Mouse (Mus musculus) kidney, postnatal 0 days (tissue): ENCODE measurements at regions not wholly inside any gene's neighbourhood (a gene's known extent, or its start where the extent isn't known, plus 50 kb on each side); places are given as distances from the start of the nearest gene placed in this dataset.

Experiments used
- ATAC-seq: fragments of 200-750 bp; cut with Nextera tagmentation; replicated peaks from 2 replicates; pipeline ENCODE4 v1.8.0; 2017; ENCODE audit warnings: low read depth, moderate number of reproducible peaks, moderate TSS enrichment, moderate library complexity; ENCODE audit not compliant: low FRiP score
- DNase-seq: peaks from one replicate; pipeline ENCODE4 v3.0.0-alpha.2; 2016; ENCODE audit warnings: low spot score
- H3K27ac ChIP-seq: fragments of 300-500 bp; sonication (generic); 2 replicates; pipeline ENCODE4 v1.5.1; 2014; ENCODE audit warnings: mild to moderate bottlenecking
- H3K27me3 ChIP-seq: fragments of 300-500 bp; sonication (generic); 2 replicates; pipeline ENCODE4 v1.6.1; 2014; ENCODE audit warnings: low read length, mixed read lengths; ENCODE audit not compliant: insufficient read depth
- H3K36me3 ChIP-seq: fragments of 300-500 bp; sonication (generic); 2 replicates; pipeline ENCODE4 v1.6.1; 2014; ENCODE audit warnings: low read length, mixed read lengths; ENCODE audit not compliant: insufficient read depth
- H3K4me1 ChIP-seq: fragments of 300-500 bp; sonication (generic); replicated peaks from 2 replicates; pipeline ENCODE4 v1.6.1; 2014; ENCODE audit warnings: antibody characterized with exemption, low read length, mixed read lengths; ENCODE audit not compliant: insufficient read depth
- H3K4me2 ChIP-seq: fragments of 300-500 bp; sonication (generic); 2 replicates; pipeline ENCODE4 v1.6.1; 2014; ENCODE audit warnings: mild to moderate bottlenecking, low read length, moderate library complexity, mixed read lengths
- H3K4me3 ChIP-seq: fragments of 300-500 bp; sonication (generic); replicated peaks from 2 replicates; pipeline ENCODE4 v1.5.1; 2014; ENCODE audit warnings: low read depth, low read length
- H3K9ac ChIP-seq: fragments of 300-500 bp; sonication (generic); 2 replicates; pipeline ENCODE4 v1.6.1; 2014; ENCODE audit warnings: low read depth, low read length
- H3K9me3 ChIP-seq: fragments of 300-500 bp; sonication (generic); replicated peaks from 2 replicates; pipeline ENCODE4 v1.6.1; 2016; ENCODE audit warnings: low read length, inconsistent platforms, mixed read lengths
- CTCF ChIP-seq: IDR thresholded peaks from 2 replicates; pipeline ENCODE4 v1.5.1; 2016; ENCODE audit warnings: antibody characterized with exemption, low read depth, mild to moderate bottlenecking, moderate library complexity
- WGBS: fragments of 180-500 bp; shearing (Covaris S2); extraction: QIAGEN DNeasy Blood & Tissue Kit; methylation state at CpG from one replicate; pipeline ENCODE4 v1.1.7; 2014; 5-methylcytosine and 5-hydroxymethylcytosine counted together

DNA sequence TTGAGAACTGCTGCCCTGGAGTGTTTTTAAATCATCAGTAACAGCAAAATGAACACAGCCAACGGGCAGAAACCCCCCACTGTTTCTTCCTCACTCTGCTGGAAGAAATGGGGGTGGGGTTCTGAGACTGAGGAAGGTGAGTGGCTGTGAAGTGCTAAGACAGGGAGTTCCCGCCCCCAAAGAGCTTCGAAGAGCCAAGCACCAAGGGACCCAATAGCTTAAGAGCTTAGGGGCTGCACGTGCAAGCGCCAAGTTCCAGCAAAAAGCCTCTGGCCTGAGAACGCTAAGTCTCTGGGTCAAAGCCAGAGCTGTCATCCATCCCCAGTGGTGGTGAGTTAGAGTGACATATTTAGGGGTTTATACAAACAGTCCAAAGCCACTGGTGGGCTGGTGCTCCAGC lies 55.1 kb upstream of the Pcbd1 start:
- no peak overlapping the region for H3K4me3 ChIP-seq
- TF ChIP-seq CTCF = no peak
- no peaks in the 10 kb centered on the region for H3K9me3 ChIP-seq
- no peaks in the 10 kb centered on the region for H3K27me3 ChIP-seq
- 37% methylated on average over 6 of the region's 6 CpGs for WGBS
- H3K4me2 ChIP-seq = no peak overlapping the region
- no peaks in the 10 kb centered on the region for H3K36me3 ChIP-seq
- no peak overlapping the region for H3K27ac ChIP-seq
- H3K4me1 ChIP-seq = no peaks in the 10 kb centered on the region
- DNase-seq (peak; percentile 12), ATAC-seq (no peak)
- H3K9ac ChIP-seq = no peak overlapping the region

- no peaks in the 10 kb centered on the region for H3K9me3 ChIP-seq
- no peak overlapping the region for H3K4me3 ChIP-seq
- H3K4me1 ChIP-seq = no peaks in the 10 kb centered on the region
- no peaks in the 10 kb centered on the region for H3K27me3 ChIP-seq
- H3K27ac ChIP-seq = no peak overlapping the region
- ATAC-seq = no peak
- H3K4me2 ChIP-seq = no peak overlapping the region
- H3K9ac ChIP-seq = no peak overlapping the region
- TF ChIP-seq CTCF = no peak
- 75% methylated on average over 5 of the region's 5 CpGs for WGBS
- H3K36me3 ChIP-seq = no peaks in the 10 kb centered on the region
- no peak for DNase-seq
Measured at GRCm38 (mm10) chr10:61028598-61028997, 60.5 kb upstream of the Pcbd1 start.

- ATAC-seq (no peak), DNase-seq (no peak)
- Histone ChIP-seq H3K4me2 (no peak overlapping the region), H3K27ac (no peak overlapping the region), H3K9me3 (no peaks in the 10 kb centered on the region), H3K27me3 (no peaks in the 10 kb centered on the region), H3K36me3 (no peaks in the 10 kb centered on the region), H3K4me3 (no peak overlapping the region), H3K4me1 (no peaks in the 10 kb centered on the region), H3K9ac (no peak overlapping the region)
- WGBS = 79% methylated on average over 6 of the region's 6 CpGs
- TF ChIP-seq CTCF = no peak
Measured at GRCm38 (mm10) chr10:61027215-61027614, 61.9 kb upstream of the Pcbd1 start.

- Histone ChIP-seq H3K9me3 (no peaks in the 10 kb centered on the region), H3K27ac (no peak overlapping the region), H3K36me3 (no peaks in the 10 kb centered on the region), H3K4me3 (no peak overlapping the region), H3K27me3 (no peaks in the 10 kb centered on the region), H3K9ac (no peak overlapping the region), H3K4me1 (no peaks in the 10 kb centered on the region), H3K4me2 (no peak overlapping the region)
- 76% methylated on average over 4 of the region's 4 CpGs for WGBS
- TF ChIP-seq CTCF = no peak
- DNase-seq (no peak), ATAC-seq (no peak)
Measured at GRCm38 (mm10) chr10:61025061-61025460, 64.1 kb upstream of the Pcbd1 start.

GRCm38 (mm10) chr10:61024166-61024565 lies 65.0 kb upstream of the Pcbd1 start:
- no peak overlapping the region for H3K4me2 ChIP-seq
- DNase-seq (no peak), ATAC-seq (no peak)
- 18% methylated on average over 3 of the region's 3 CpGs for WGBS
- H3K4me1 ChIP-seq = no peaks in the 10 kb centered on the region
- no peak overlapping the region for H3K9ac ChIP-seq
- no peak overlapping the region for H3K27ac ChIP-seq
- no peaks in the 10 kb centered on the region for H3K27me3 ChIP-seq
- no peaks in the 10 kb centered on the region for H3K36me3 ChIP-seq
- H3K9me3 ChIP-seq = no peaks in the 10 kb centered on the region
- H3K4me3 ChIP-seq = no peak overlapping the region
- no peak for TF ChIP-seq CTCF

DNA sequence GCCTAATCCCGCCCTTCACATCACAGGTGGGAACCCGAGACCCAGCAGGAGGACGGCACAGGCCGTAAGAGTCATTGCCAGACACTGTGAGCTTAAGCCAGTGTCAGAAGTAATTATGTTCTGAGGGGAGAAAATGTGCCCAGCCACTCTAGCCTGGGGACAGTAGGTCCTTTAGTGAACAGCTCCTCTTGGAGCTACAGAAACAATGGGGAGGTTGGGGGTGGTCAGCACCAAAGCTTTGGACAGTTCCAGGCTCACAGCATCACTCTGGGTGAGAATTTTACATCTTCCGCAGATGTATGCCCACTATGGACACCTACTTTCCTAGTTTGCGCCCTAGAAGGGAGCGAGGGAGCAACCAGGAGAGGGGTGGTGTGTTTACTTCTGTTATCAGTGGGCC lies 65.7 kb upstream of the Pcbd1 start:
- no peak for TF ChIP-seq CTCF
- no peaks in the 10 kb centered on the region for H3K4me1 ChIP-seq
- H3K4me2 ChIP-seq = no peak overlapping the region
- H3K27ac ChIP-seq = no peak overlapping the region
- H3K4me3 ChIP-seq = no peak overlapping the region
- no peak overlapping the region for H3K9ac ChIP-seq
- ATAC-seq = no peak
- no peaks in the 10 kb centered on the region for H3K36me3 ChIP-seq
- H3K27me3 ChIP-seq = no peaks in the 10 kb centered on the region
- WGBS = 32% methylated on average over 7 of the region's 7 CpGs
- peak; percentile 74 for DNase-seq
- no peaks in the 10 kb centered on the region for H3K9me3 ChIP-seq

DNA sequence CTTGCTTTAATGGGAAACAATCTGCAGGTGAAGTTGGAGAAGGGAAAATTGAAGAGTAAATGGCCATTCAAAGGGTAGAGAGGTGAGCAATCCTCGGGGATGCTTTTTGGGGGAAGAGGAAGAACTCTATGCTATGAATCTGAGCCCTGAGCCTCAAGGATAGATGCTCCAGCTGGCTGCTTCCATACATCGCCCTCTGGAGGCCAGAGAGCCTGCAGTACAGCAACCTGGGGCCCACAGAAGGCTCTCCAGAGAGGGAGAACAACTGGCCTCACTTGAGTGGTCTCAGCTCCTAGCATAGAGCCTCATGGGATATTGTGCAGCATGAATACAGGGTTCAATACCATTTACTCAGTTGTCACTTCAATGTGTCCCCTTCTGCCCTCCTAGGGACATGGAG lies 69.6 kb upstream of the Pcbd1 start:
- ATAC-seq (no peak), DNase-seq (no peak)
- Histone ChIP-seq H3K9me3 (no peaks in the 10 kb centered on the region), H3K36me3 (no peaks in the 10 kb centered on the region), H3K4me2 (no peak overlapping the region), H3K27me3 (no peaks in the 10 kb centered on the region), H3K4me1 (no peaks in the 10 kb centered on the region), H3K9ac (no peak overlapping the region), H3K27ac (no peak overlapping the region), H3K4me3 (no peak overlapping the region)
- peak; percentile 52 for TF ChIP-seq CTCF
- 20% methylated on average over 2 of the region's 2 CpGs for WGBS
